Mouse (Mus musculus): ENCODE measurements around the gene Clcnkb.

Gene Clcnkb

GRCm38 (mm10) chr4:141435974-141436373 is 20.2 kb upstream of the Clcnkb start, which contains the start of gene Srarp:
TSS of gene Srarp (minus strand) at chr4:141436105.
- DNase-seq (ENCODE audit: low read depth), result no peak

- DNase-seq (ENCODE audit: low read depth), result no peak
Measured at GRCm38 (mm10) chr4:141433191-141433590, 17.4 kb upstream of the Clcnkb start.

GRCm38 (mm10) chr4:141432666-141433065 is 16.9 kb upstream of the Clcnkb start:
- DNase-seq (ENCODE audit: low read depth), result no peak

- DNase-seq (ENCODE audit: low read depth), result no peak
Measured at GRCm38 (mm10) chr4:141430997-141431396, 15.2 kb upstream of the Clcnkb start.

- DNase-seq (ENCODE audit: low read depth), result no peak
Measured at GRCm38 (mm10) chr4:141429847-141430246, 14.0 kb upstream of the Clcnkb start.

- DNase-seq (ENCODE audit: low read depth), result no peak
Measured at GRCm38 (mm10) chr4:141429381-141429780, 13.6 kb upstream of the Clcnkb start.

- DNase-seq (ENCODE audit: low read depth), result no peak
Measured at GRCm38 (mm10) chr4:141427921-141428320, 12.1 kb upstream of the Clcnkb start.

- peak; percentile 62 for DNase-seq (ENCODE audit: low read depth)
Measured at GRCm38 (mm10) chr4:141426796-141427745, 11.3 kb upstream of the Clcnkb start.

GRCm38 (mm10) chr4:141425484-141426479 is 10.0 kb upstream of the Clcnkb start:
- peak; percentile 88 for DNase-seq (ENCODE audit: low read depth)

GRCm38 (mm10) chr4:141423691-141424431 is 8.0 kb upstream of the Clcnkb start:
- no peak for DNase-seq (ENCODE audit: low read depth)

GRCm38 (mm10) chr4:141423288-141423687 is 7.5 kb upstream of the Clcnkb start:
- DNase-seq (ENCODE audit: low read depth), result no peak

- DNase-seq (ENCODE audit: low read depth), result no peak
Measured at GRCm38 (mm10) chr4:141422841-141423240, 7.0 kb upstream of the Clcnkb start.

- DNase-seq (ENCODE audit: low read depth), result no peak
Measured at GRCm38 (mm10) chr4:141421423-141421822, 5.6 kb upstream of the Clcnkb start.

GRCm38 (mm10) chr4:141420886-141421285 is 5.1 kb upstream of the Clcnkb start:
- no peak for DNase-seq (ENCODE audit: low read depth)

- no peak for DNase-seq (ENCODE audit: low read depth)
Measured at GRCm38 (mm10) chr4:141420192-141420829, 4.5 kb upstream of the Clcnkb start, which contains the start of gene Hspb7. TSS of gene Hspb7 (plus strand) at chr4:141420779.

GRCm38 (mm10) chr4:141419398-141420191 is 3.8 kb upstream of the Clcnkb start:
- DNase-seq (ENCODE audit: low read depth), result no peak

- no peak for DNase-seq (ENCODE audit: low read depth)
Measured at GRCm38 (mm10) chr4:141411430-141411992, 4.3 kb downstream of the Clcnkb start.

GRCm38 (mm10) chr4:141408577-141408976 is 7.2 kb downstream of the Clcnkb start:
- no peak for DNase-seq (ENCODE audit: low read depth)

- no peak for DNase-seq (ENCODE audit: low read depth)
Measured at GRCm38 (mm10) chr4:141406516-141407299, 9.1 kb downstream of the Clcnkb start.
